Mouse (Mus musculus) lung, embryonic 16.5 days (tissue): Measurements from ENCODE around the gene Bbs9. TPM values are rescaled to one million over a fixed set of nuclear protein-coding genes. Genes with fewer than 3 reads are reported as not detected.

Experiments
- ATAC-seq: fragments of 200-750 bp; cut with Nextera tagmentation; 2 replicates; pipeline ENCODE4 v1.8.0; 2017; ENCODE audit warnings: low read depth, mild to moderate bottlenecking, moderate library complexity
- H3K27ac ChIP-seq: fragments of 300-500 bp; sonication (generic); 2 replicates; pipeline ENCODE4 v1.5.1; 2014; ENCODE audit warnings: mild to moderate bottlenecking, control low read depth, low read length
- H3K27me3 ChIP-seq: fragments of 300-500 bp; sonication (generic); 2 replicates; pipeline ENCODE4 v1.6.1; 2014; ENCODE audit warnings: low read depth, low read length, mixed read lengths; ENCODE audit not compliant: control insufficient read depth, insufficient read depth
- H3K36me3 ChIP-seq: fragments of 300-500 bp; sonication (generic); 2 replicates; pipeline ENCODE4 v1.6.1; 2014; ENCODE audit warnings: low read length; ENCODE audit not compliant: control insufficient read depth, insufficient read depth
- H3K4me1 ChIP-seq: fragments of 300-500 bp; sonication (generic); replicated peaks from 2 replicates; pipeline ENCODE4 v1.6.1; 2014; ENCODE audit warnings: low read length, mixed read lengths; ENCODE audit not compliant: control insufficient read depth, insufficient read depth
- H3K4me2 ChIP-seq: fragments of 300-500 bp; sonication (generic); 2 replicates; pipeline ENCODE4 v1.6.1; 2014; ENCODE audit warnings: low read depth, low read length, control low read depth
- H3K4me3 ChIP-seq: fragments of 300-500 bp; sonication (generic); 2 replicates; pipeline ENCODE4 v1.5.1; 2014; ENCODE audit warnings: mild to moderate bottlenecking, low read length, control low read depth
- H3K9ac ChIP-seq: fragments of 300-500 bp; sonication (generic); 2 replicates; pipeline ENCODE4 v1.6.1; 2014; ENCODE audit warnings: low read length, control low read depth
- H3K9me3 ChIP-seq: fragments of 300-500 bp; sonication (generic); 2 replicates; pipeline ENCODE4 v1.6.1; 2016; ENCODE audit warnings: low read length; ENCODE audit not compliant: control insufficient read depth
- WGBS: fragments of 180-500 bp; shearing (Covaris S2); extraction: QIAGEN DNeasy Blood & Tissue Kit; methylation state at CpG from one replicate; pipeline ENCODE4 v1.1.7; 2014; 5-methylcytosine and 5-hydroxymethylcytosine counted together
- polyA plus RNA-seq: library from polyadenylated mRNA; unstranded; fragments of >200 nt; fragmentation: Nextera tagmentation; extraction: Ambion mirVana; gene quantifications from 2 replicates; pipeline ENCODE4 v1.2.1, GENCODE M21; 2015

Gene Bbs9
- polyA plus RNA-seq, 1 experiment from 2014 or later = 16.0 TPM

DNA sequence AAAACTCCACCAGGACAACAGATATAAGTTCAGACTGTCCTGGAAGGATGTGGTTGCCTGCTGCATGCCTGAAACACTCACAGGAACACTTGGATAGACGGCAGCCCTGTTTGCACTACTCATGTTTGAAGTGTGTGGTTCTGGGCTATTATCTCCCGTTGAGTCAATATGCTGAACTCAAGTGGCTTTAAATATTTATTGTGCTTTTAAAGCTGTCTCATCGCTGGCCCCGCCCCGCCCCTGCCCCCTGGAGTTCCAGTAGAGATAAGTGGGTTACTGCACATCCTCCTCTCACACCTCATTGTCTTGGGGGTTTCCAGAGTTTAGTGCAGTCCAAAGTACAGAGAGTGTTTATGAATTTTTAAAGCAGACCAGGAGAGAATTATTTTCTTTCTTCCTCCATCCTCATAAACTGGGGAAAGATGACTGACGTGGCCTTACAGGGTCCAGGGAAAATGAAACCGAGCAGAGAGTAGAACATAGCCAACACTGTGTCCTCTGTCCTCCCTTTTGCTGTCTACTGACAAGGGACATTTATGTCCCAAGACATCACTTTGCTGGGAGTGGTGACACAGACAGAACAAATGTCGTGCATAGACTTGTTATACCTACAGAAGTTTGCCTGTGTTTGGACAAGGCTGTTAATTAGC, 242.8 kb downstream of the Bbs9 start:
- Histone ChIP-seq H3K9ac (no peak overlapping the region), H3K4me1 (peaks cover 13% of the 10 kb centered on the region), H3K36me3 (no peaks in the 10 kb centered on the region), H3K27ac (peak overlapping the region; percentile 57), H3K4me2 (no peak overlapping the region), H3K9me3 (no peaks in the 10 kb centered on the region), H3K27me3 (no peaks in the 10 kb centered on the region), H3K4me3 (no peak overlapping the region)
- peak; percentile 86 for ATAC-seq
- WGBS = 15% methylated on average over 8 of the region's 8 CpGs

DNA sequence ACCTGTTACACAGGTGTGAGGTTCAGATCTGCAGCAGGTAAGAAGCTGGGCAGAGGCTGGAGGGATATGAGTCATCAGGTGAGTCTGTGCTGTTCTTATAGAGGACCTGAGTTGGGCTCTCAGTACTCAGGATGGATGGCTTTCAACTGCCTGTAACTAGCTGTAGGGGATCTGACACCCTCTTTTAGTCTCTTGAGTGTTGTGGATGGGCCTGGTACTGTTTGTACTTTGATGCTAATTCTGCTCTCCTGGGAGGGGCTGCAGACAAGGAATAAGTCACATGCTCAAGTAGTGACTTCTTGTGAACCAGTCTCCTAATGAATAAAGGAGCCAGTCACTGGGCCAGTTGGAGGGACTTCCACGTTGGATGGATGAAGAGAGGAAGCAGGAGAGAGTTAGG, 257.1 kb downstream of the Bbs9 start:
- no peak overlapping the region for H3K9ac ChIP-seq
- no peaks in the 10 kb centered on the region for H3K36me3 ChIP-seq
- no peak for ATAC-seq
- no peak overlapping the region for H3K27ac ChIP-seq
- H3K4me3 ChIP-seq = no peak overlapping the region
- no peak overlapping the region for H3K4me2 ChIP-seq
- no peaks in the 10 kb centered on the region for H3K9me3 ChIP-seq
- WGBS = 75% methylated on average over 1 of the region's 1 CpGs
- H3K4me1 ChIP-seq = no peaks in the 10 kb centered on the region
- no peaks in the 10 kb centered on the region for H3K27me3 ChIP-seq

DNA sequence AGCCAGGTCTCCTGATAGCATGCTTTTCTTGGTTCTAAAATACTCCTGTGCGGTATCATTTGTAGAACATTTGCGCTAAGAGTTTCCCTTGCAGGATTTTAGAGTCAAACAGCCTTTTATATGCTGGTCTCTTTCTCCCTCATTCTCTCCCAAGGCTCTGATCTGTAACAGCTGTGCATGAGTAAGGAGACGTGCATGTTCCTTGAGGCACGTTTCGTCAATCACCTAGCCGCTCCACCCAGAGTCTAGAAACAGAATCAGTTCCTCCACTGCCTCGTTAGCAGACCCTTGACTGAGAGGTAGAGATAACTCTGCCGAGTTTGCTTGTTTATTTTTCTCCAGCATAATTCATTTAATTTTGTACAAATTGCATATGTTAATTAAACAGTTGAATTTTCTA, 259.4 kb downstream of the Bbs9 start:
- no peaks in the 10 kb centered on the region for H3K27me3 ChIP-seq
- no peak overlapping the region for H3K4me2 ChIP-seq
- H3K27ac ChIP-seq = no peak overlapping the region
- 64% methylated on average over 8 of the region's 8 CpGs for WGBS
- H3K4me3 ChIP-seq = no peak overlapping the region
- H3K36me3 ChIP-seq = no peaks in the 10 kb centered on the region
- H3K9me3 ChIP-seq = no peaks in the 10 kb centered on the region
- H3K4me1 ChIP-seq = no peaks in the 10 kb centered on the region
- H3K9ac ChIP-seq = no peak overlapping the region
- no peak for ATAC-seq

DNA sequence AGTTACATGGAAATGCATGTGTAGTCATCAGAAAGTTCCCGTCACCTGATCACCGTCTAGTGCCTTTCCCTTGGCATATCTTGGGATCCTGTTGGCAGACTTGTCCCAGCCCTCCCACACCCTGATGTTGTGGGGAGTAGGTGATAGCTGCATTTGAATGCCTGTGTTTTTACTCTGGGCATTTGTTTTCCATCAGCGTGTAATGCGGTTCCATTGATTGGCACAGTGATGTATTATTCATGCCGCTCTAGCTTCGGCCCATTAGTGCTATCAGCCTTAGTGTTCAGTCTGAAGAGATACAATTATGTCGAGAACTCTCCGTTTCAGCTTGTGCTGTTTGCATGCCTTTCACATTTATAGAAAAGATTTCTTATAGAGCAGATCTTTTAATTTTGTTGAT, 259.9 kb downstream of the Bbs9 start:
- Histone ChIP-seq H3K36me3 (no peaks in the 10 kb centered on the region), H3K27me3 (no peaks in the 10 kb centered on the region), H3K4me1 (no peaks in the 10 kb centered on the region), H3K27ac (no peak overlapping the region), H3K9ac (no peak overlapping the region), H3K4me2 (no peak overlapping the region), H3K4me3 (no peak overlapping the region), H3K9me3 (no peaks in the 10 kb centered on the region)
- 83% methylated on average over 8 of the region's 8 CpGs for WGBS
- no peak for ATAC-seq

DNA sequence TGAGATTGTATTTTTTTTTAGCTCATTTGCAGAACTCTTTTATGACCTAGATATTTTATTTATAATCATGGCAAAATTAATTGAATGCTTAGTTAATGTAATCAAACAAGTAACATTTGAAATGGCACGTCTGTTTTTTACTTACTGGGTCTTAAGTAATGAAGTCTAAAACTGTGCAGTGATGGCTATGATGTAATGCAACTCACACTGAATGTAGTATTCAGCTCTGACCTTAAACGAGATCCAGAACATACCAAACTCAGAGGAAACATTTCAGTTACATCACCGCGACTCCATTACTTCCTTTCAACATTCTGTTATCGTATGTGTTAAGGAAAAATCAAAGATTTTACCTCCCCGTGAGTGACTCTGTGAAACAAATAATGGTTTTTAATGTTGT, 262.4 kb downstream of the Bbs9 start:
- Histone ChIP-seq H3K9me3 (no peaks in the 10 kb centered on the region), H3K27ac (peak overlapping the region; percentile 25), H3K36me3 (no peaks in the 10 kb centered on the region), H3K27me3 (no peaks in the 10 kb centered on the region), H3K9ac (no peak overlapping the region), H3K4me3 (no peak overlapping the region), H3K4me1 (no peaks in the 10 kb centered on the region), H3K4me2 (no peak overlapping the region)
- peak; percentile 84 for ATAC-seq
- WGBS = 47% methylated on average over 6 of the region's 6 CpGs

DNA sequence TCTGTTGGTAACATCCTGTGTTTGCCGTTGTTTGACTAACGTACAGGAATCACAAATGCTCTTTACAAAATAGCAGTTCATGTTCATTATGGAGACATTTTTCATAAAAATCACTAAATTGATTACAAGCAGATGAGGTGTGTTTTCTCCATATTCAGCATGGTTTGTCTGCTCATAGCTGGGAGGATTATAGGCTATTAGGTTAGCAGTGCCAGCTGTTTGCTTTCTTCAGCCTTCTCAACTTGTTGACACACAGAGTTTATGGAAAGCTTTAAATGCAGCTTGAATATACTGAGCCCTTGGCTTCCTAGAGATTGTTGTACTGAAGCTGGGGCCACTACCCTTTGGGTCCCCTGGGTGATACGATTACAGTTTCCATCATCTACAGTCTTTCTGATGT, 263.3 kb downstream of the Bbs9 start:
- no peaks in the 10 kb centered on the region for H3K9me3 ChIP-seq
- no peaks in the 10 kb centered on the region for H3K36me3 ChIP-seq
- H3K9ac ChIP-seq = no peak overlapping the region
- H3K27ac ChIP-seq = peak overlapping the region; percentile 31; the same call in 1 of the 2 replicates
- no peak overlapping the region for H3K4me3 ChIP-seq
- H3K4me2 ChIP-seq = no peak overlapping the region
- 60% methylated on average over 3 of the region's 3 CpGs for WGBS
- no peaks in the 10 kb centered on the region for H3K27me3 ChIP-seq
- no peaks in the 10 kb centered on the region for H3K4me1 ChIP-seq
- ATAC-seq = peak; percentile 61; the same call in 1 of the 2 replicates

DNA sequence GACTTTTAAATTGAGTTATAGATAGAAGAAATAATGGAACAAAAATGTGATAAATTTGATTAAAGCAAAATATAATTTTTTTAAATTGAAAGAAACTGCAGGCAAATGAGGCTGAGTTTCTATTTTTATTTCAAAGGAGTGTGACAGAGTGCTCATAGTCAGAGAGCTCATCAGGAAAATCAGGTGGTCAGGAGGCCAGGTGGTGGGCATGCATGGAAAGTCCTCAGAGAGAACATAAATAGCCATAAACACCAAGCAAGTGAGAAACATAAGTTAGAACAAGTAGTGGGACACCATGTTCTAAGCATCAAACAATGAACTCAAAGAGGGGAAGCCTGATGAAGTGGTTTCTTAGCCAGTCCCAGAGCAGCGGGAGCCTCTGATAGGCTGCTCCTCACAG, 266.5 kb downstream of the Bbs9 start:
- H3K4me2 ChIP-seq = no peak overlapping the region
- no peaks in the 10 kb centered on the region for H3K9me3 ChIP-seq
- no peak overlapping the region for H3K9ac ChIP-seq
- ATAC-seq = no peak
- WGBS = 88% methylated on average over 1 of the region's 1 CpGs
- no peak overlapping the region for H3K4me3 ChIP-seq
- no peaks in the 10 kb centered on the region for H3K27me3 ChIP-seq
- no peaks in the 10 kb centered on the region for H3K36me3 ChIP-seq
- H3K27ac ChIP-seq = no peak overlapping the region
- H3K4me1 ChIP-seq = no peaks in the 10 kb centered on the region

DNA sequence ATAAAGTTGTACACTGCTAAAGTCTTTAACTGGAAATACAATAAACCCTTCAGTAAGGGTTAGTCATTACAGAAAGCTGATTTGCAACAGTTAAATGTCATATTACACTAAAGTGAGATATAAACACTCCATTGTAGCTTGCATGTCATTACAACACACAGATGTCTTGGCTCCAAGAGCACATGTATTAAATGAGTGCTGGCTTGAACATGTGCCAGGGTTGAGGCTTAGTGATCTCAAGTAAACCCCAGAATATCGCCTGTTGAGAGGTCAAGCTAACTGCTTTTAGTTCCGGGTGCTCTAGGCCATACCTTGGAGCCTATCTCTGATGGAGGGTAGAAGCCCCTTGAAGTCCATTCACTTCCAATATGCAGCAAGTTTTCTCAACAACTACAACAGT, 273.1 kb downstream of the Bbs9 start:
- Histone ChIP-seq H3K4me1 (peaks cover 15% of the 10 kb centered on the region), H3K27ac (peak overlapping the region; percentile 91), H3K9ac (no peak overlapping the region), H3K27me3 (no peaks in the 10 kb centered on the region), H3K4me3 (no peak overlapping the region), H3K4me2 (no peak overlapping the region), H3K9me3 (0 out of 2 replicates have a peak, but pooled peaks cover 2% of the 10 kb centered on the region), H3K36me3 (no peaks in the 10 kb centered on the region)
- WGBS = 27% methylated on average over 2 of the region's 2 CpGs
- ATAC-seq = peak; percentile 45; the same call in 1 of the 2 replicates

DNA sequence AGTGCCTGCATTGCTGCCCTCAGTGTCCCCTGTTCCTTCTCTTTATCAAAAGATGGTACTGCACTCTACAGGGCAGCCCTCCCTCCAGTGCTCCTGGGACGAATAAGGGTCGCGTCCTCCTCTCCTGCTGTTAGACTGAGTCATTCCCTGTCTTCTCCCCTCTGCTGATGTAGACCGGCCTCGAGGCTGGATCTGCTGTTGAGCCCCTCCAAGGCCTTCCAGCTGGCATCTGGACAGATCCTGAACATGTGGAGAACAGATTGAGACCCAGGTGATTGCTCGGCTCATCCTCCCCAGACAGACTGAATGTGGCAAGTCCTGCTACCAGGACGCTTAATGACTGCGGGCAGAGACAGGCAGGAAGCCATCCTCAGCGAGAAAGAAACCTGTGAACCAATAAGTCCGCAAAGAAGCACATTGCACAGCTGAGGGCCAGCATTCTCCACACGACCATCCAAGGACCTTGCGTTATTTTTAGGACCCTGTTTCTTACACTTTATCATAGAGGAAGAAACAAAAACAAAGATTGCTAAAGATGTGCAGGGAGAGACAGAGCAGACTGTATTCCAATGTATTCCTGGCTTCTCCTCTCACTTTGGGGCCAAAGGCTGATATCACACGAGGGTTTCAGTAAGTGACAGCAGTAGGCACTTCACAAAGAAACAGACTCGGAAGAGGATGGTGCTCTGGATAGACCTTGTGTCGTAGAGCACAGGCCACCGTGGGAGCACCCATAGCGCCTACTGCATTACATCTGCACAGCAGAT, 275.4 kb downstream of the Bbs9 start:
- H3K27ac ChIP-seq = peak overlapping the region; percentile 74
- 0 out of 2 replicates have a peak, but pooled peaks cover 2% of the 10 kb centered on the region for H3K9me3 ChIP-seq
- no peak overlapping the region for H3K4me2 ChIP-seq
- no peaks in the 10 kb centered on the region for H3K27me3 ChIP-seq
- H3K36me3 ChIP-seq = no peaks in the 10 kb centered on the region
- peak; percentile 93 for ATAC-seq
- H3K4me1 ChIP-seq = peaks cover 19% of the 10 kb centered on the region
- H3K4me3 ChIP-seq = no peak overlapping the region
- H3K9ac ChIP-seq = no peak overlapping the region
- 45% methylated on average over 17 of the region's 17 CpGs for WGBS
